Comparison of ENCODE assay signal across 8 mouse cellular contexts in genomic region chr5:140828363-140828762, GRCm38 (mm10). TPM values are rescaled to one million over a fixed set of nuclear protein-coding genes. Genes with fewer than 3 reads are reported as not detected.
DNase-seq lines count a peak whose midpoint lies in the region; ATAC-seq lines count a peak whose summit lies in the region.

No protein-coding gene starts in this region.

- H3K27me3 ChIP-seq in kidney, embryonic 15.5 days = no peaks in the 10 kb centered on the region
- no peaks in the 10 kb centered on the region for H3K27me3 ChIP-seq in embryonic facial prominence, embryonic 14.5 days (replicated peaks; ENCODE audit: control insufficient read depth, insufficient read depth, low read length)
- H3K27me3 ChIP-seq in hindbrain, embryonic 16.5 days (replicated peaks; ENCODE audit: control insufficient read depth, insufficient read depth, low read length) = no peaks in the 10 kb centered on the region
- H3K27me3 ChIP-seq in midbrain, embryonic 13.5 days = no peaks in the 10 kb centered on the region

- no peaks in the 10 kb centered on the region; the same call in 1 of the 2 replicates for H3K36me3 ChIP-seq in kidney, embryonic 15.5 days
- peaks cover 6% of the 10 kb centered on the region; the same call in 1 of the 2 replicates for H3K36me3 ChIP-seq in embryonic facial prominence, embryonic 14.5 days (ENCODE audit: control insufficient read depth, insufficient read depth, low read length)
- no peaks in the 10 kb centered on the region for H3K36me3 ChIP-seq in hindbrain, embryonic 16.5 days (ENCODE audit: control insufficient read depth, insufficient read depth, low read length)
- H3K36me3 ChIP-seq in midbrain, embryonic 13.5 days = peaks cover 6% of the 10 kb centered on the region; the same call in 1 of the 2 replicates

- H3K4me1 ChIP-seq in kidney, embryonic 15.5 days = peaks cover 37% of the 10 kb centered on the region
- peaks cover 30% of the 10 kb centered on the region for H3K4me1 ChIP-seq in embryonic facial prominence, embryonic 14.5 days (ENCODE audit: control insufficient read depth, insufficient read depth, low read length)
- peaks cover 32% of the 10 kb centered on the region for H3K4me1 ChIP-seq in hindbrain, embryonic 16.5 days (ENCODE audit: control insufficient read depth, insufficient read depth, low read depth, low read length)
- peaks cover 40% of the 10 kb centered on the region for H3K4me1 ChIP-seq in midbrain, embryonic 13.5 days (replicated peaks)

- peak overlapping the region; percentile 76 for H3K4me3 ChIP-seq in kidney, embryonic 15.5 days (replicated peaks)
- H3K4me3 ChIP-seq in embryonic facial prominence, embryonic 14.5 days (ENCODE audit: low read depth, low read length) = peak overlapping the region; percentile 84
- H3K4me3 ChIP-seq in hindbrain, embryonic 16.5 days (ENCODE audit: low read length) = peak overlapping the region; percentile 15
- peak overlapping the region; percentile 80; the same call in 1 of the 2 replicates for H3K4me3 ChIP-seq in midbrain, embryonic 13.5 days (replicated peaks)

- ATAC-seq in kidney, embryonic 15.5 days (replicated peaks; ENCODE audit: low FRiP score) = no peak
- ATAC-seq in embryonic facial prominence, embryonic 14.5 days (ENCODE audit: low read depth) = no peak
- ATAC-seq in hindbrain, embryonic 16.5 days = no peak
- no peak for ATAC-seq in midbrain, embryonic 13.5 days

- no peaks in the 10 kb centered on the region for H3K9me3 ChIP-seq in kidney, embryonic 15.5 days (replicated peaks)
- no peaks in the 10 kb centered on the region for H3K9me3 ChIP-seq in embryonic facial prominence, embryonic 14.5 days (ENCODE audit: control insufficient read depth, low read length)
- H3K9me3 ChIP-seq in hindbrain, embryonic 16.5 days (ENCODE audit: control insufficient read depth, low read length) = no peaks in the 10 kb centered on the region
- no peaks in the 10 kb centered on the region for H3K9me3 ChIP-seq in midbrain, embryonic 13.5 days

- no peak overlapping the region for H3K9ac ChIP-seq in kidney, embryonic 15.5 days
- H3K9ac ChIP-seq in embryonic facial prominence, embryonic 14.5 days (ENCODE audit: low read depth, low read length) = peak overlapping the region; percentile 85
- H3K9ac ChIP-seq in hindbrain, embryonic 16.5 days (ENCODE audit: low read depth, low read length) = 0 out of 2 replicates have a peak overlapping the region, but pooled peaks have one; percentile 22
- H3K9ac ChIP-seq in midbrain, embryonic 13.5 days (replicated peaks) = 0 out of 2 replicates have a peak overlapping the region, but pooled peaks have one; percentile 89

- 66% methylated on average over 2 of the region's 2 CpGs for WGBS in kidney, embryonic 15.5 days
- 66% methylated on average over 2 of the region's 2 CpGs for WGBS in embryonic facial prominence, embryonic 14.5 days
- WGBS in hindbrain, embryonic 16.5 days = 62% methylated on average over 2 of the region's 2 CpGs
- 60% methylated on average over 2 of the region's 2 CpGs for WGBS in midbrain, embryonic 13.5 days

- DNase-seq in kidney, adult 11 months = no peak
- DNase-seq in embryonic facial prominence, embryonic 14.5 days (ENCODE audit: low spot score) = no peak
- no peak for DNase-seq in thymus, postnatal 0 days (ENCODE audit: low spot score)
- DNase-seq in ovary, postnatal 10 days (ENCODE audit: low spot score) = no peak
- DNase-seq in gastrocnemius, postnatal 36 days = no peak

- intact Hi-C loops in gastrocnemius, postnatal 36 days (cut with DNase I) = no loop called here

- H3K4me2 ChIP-seq in kidney, embryonic 15.5 days = peak overlapping the region; percentile 93
- H3K4me2 ChIP-seq in embryonic facial prominence, embryonic 14.5 days (ENCODE audit: low read depth, low read length) = peak overlapping the region; percentile 96
- peak overlapping the region; percentile 64 for H3K4me2 ChIP-seq in hindbrain, embryonic 16.5 days (ENCODE audit: low read length)
- H3K4me2 ChIP-seq in midbrain, embryonic 13.5 days (replicated peaks) = peak overlapping the region; percentile 90

- peak overlapping the region; percentile 41 for H3K27ac ChIP-seq in kidney, embryonic 15.5 days
- H3K27ac ChIP-seq in embryonic facial prominence, embryonic 14.5 days (replicated peaks; ENCODE audit: low read depth, low read length) = 0 out of 2 replicates have a peak overlapping the region, but pooled peaks have one; percentile 9
- H3K27ac ChIP-seq in hindbrain, embryonic 16.5 days (ENCODE audit: low read depth, low read length) = peak overlapping the region; percentile 29; the same call in 1 of the 2 replicates
- no peak overlapping the region for H3K27ac ChIP-seq in midbrain, embryonic 13.5 days

RNA-seq across cellular contexts. Expression of gene Gna12, which starts 1.9 kb away (rescaled TPM):
- 15.9 and 16.1 TPM in 2 replicates for polyA plus RNA-seq in kidney, embryonic 15.5 days (2015; fragmentation: Nextera tagmentation; extraction: Ambion mirVana)
- 23.4 and 28.9 TPM in 2 replicates for polyA plus RNA-seq in embryonic facial prominence, embryonic 14.5 days (2014; fragmentation: Nextera tagmentation; extraction: Ambion mirVana)
- 10.3 and 11.1 TPM in 2 replicates for polyA plus RNA-seq in hindbrain, embryonic 16.5 days (2015; fragmentation: Nextera tagmentation; extraction: Ambion mirVana)
- polyA plus RNA-seq in midbrain, embryonic 13.5 days (2015; fragmentation: Nextera tagmentation; extraction: Ambion mirVana) = 12.0 and 12.1 TPM in 2 replicates
- polyA plus RNA-seq in thymus, postnatal 0 days (2015; fragmentation: Nextera tagmentation; extraction: Ambion mirVana) = 13.1 and 16.3 TPM in 2 replicates
- 10 to 100 TPM; 23.1 to 26.4 TPM for total RNA-seq in gastrocnemius, postnatal 36 days (2021)

Comparison
In these comparisons a context has a peak if more than half of its experiments do, and no peak if none do; other contexts are left out.
1. H3K4me3 ChIP-seq: peak in every context shown above with its lines; median percentile 84 in embryonic facial prominence, embryonic 14.5 days; 80 in midbrain, embryonic 13.5 days; 76 in kidney, embryonic 15.5 days; 15 in hindbrain, embryonic 16.5 days.